Mouse (Mus musculus) frontal cortex, postnatal 14 days (tissue): ENCODE results near the gene Cd247.

Source experiments
- DNase-seq, 2 experiments: peaks; one replicate each; pipeline ENCODE4 v3.0.0; 2022; ENCODE audit warnings: low spot score in 2 of 2

The Cd247 gene

GRCm38 (mm10) chr1:165818145-165818860, 29.8 kb downstream of the Cd247 start:
- no peak for DNase-seq

GRCm38 (mm10) chr1:165819147-165819546, 30.7 kb downstream of the Cd247 start:
- no peak for DNase-seq

- no peak for DNase-seq
These were observed 33.5 kb downstream of the Cd247 start for GRCm38 (mm10) chr1:165822031-165822430.

GRCm38 (mm10) chr1:165828173-165828572, 39.7 kb downstream of the Cd247 start:
- no peak for DNase-seq

- no peak for DNase-seq
These were observed 40.1 kb downstream of the Cd247 start for GRCm38 (mm10) chr1:165828615-165829014.

- no peak for DNase-seq
These were observed 41.4 kb downstream of the Cd247 start for GRCm38 (mm10) chr1:165829890-165830289.

- DNase-seq: no peak
These were observed 44.8 kb downstream of the Cd247 start for GRCm38 (mm10) chr1:165833244-165833643.

- DNase-seq: no peak
These were observed 45.6 kb downstream of the Cd247 start for GRCm38 (mm10) chr1:165833910-165834632.

- DNase-seq: no peak
These were observed 46.1 kb downstream of the Cd247 start for GRCm38 (mm10) chr1:165834633-165834975.

GRCm38 (mm10) chr1:165836461-165836860, 48.0 kb downstream of the Cd247 start:
- DNase-seq: no peak

- no peak for DNase-seq
These were observed 49.1 kb downstream of the Cd247 start for GRCm38 (mm10) chr1:165837546-165837945.

- DNase-seq: no peak
These were observed 50.7 kb downstream of the Cd247 start for GRCm38 (mm10) chr1:165839201-165839600.

- DNase-seq: no peak
These were observed 52.2 kb downstream of the Cd247 start for GRCm38 (mm10) chr1:165840548-165841230.

- no peak for DNase-seq
These were observed 53.7 kb downstream of the Cd247 start for GRCm38 (mm10) chr1:165842170-165842569.

GRCm38 (mm10) chr1:165843586-165843985, 55.1 kb downstream of the Cd247 start:
- DNase-seq: no peak

GRCm38 (mm10) chr1:165844466-165844951, 56.0 kb downstream of the Cd247 start:
- no peak for DNase-seq

- DNase-seq: no peak
These were observed 56.5 kb downstream of the Cd247 start for GRCm38 (mm10) chr1:165844956-165845355.

- DNase-seq: no peak
These were observed 56.9 kb downstream of the Cd247 start for GRCm38 (mm10) chr1:165845366-165845765.

- no peak for DNase-seq
These were observed 59.9 kb downstream of the Cd247 start for GRCm38 (mm10) chr1:165848417-165848816.

- no peak for DNase-seq
These were observed 60.4 kb downstream of the Cd247 start for GRCm38 (mm10) chr1:165848881-165849280.

- DNase-seq: no peak
These were observed 61.3 kb downstream of the Cd247 start for GRCm38 (mm10) chr1:165849458-165850445.
